Mouse (Mus musculus): ENCODE results near the gene Apbb1ip.

The Apbb1ip gene

DNA sequence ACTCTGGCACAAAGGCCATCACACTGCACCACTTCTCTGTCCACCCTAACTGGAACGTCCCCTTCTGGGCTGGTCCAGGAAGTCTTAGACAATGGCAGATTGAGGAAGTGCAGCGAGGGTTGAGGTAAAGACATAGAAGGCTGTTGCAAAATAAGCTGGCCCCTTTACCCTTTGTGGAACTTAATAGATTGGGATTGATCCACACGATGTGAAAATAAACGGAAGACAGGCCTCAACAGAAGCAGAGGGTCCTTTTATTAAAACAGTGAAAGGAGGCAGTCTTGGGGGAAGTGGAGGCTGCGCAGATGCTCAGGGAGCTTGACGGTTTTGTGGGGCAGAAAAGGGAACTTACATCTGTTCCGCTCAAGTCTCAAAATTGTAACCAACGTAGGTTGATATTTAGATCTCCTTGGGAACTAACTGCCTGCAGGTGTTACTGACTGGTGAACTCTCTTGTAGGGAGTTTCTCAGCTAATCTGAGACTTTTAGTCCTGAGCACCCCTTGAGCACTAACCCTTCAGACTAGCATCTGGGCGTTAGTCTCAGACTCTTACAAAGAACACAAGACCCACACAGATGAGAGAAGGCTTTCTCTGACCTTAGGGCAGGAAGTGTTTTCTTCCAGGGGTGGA, at the start of gene Apbb1ip:
TSS of gene Apbb1ip (plus strand) at position 546 of the 632 bp plus-strand sequence.
- DNase-seq = peak; percentile 79 to 80

DNA sequence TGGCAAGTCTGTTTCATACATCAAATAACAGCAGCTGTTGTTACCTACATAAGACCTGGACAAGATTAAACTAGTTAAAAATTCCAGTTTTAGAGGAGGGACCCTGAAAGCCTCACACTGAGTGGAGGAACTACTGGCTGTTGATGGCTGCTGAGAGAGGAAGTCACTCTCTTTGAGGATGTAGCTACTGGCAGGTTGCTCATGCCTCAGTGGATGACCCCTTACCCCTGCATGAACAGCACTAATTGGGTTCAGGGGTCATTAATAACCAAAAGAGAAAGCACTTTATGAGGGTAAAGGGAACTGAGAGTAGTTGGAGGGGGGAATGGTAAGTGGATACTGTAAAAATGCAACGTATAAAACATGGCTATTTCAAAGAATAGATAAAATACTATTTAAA, 46.8 kb upstream of the Apbb1ip start:
- peak; percentile 16 to 28 for DNase-seq

DNA sequence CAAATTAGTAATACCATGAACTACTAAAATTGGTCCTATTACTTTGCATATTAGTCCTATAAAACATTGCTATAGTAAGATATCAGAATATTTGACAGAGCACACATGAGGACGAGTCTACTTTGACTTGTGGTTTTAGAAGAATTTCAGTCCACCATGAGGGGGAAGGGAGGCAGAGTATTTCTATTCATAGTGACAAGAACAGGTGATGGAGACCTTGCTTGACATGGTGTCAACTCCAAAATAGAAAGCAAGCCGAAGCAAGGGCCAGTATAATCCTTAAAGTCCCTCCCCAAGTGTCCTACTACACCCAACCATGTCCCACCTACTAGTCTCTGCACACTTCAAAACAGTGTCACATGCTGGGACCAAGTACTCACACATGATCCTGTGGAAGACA, 37.8 kb upstream of the Apbb1ip start:
- no peak for DNase-seq

DNA sequence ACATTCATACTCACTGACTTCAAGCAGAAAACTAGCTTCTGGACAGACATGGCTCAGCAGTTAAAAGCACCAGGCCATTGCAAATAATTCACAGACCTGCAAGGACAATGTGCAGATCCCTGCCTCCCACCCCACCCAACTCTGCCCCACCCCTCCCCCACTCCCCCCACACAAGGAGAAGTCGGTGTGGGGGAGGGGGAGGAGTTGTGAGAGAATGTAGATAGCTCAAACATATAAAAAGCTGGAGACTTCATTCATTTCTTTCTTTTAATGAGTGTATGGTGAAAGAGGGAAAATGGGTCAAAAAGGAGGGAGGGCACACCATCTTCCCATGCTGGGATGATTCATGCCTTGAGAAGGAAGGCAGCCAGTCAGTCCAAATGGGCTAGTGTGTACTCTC, 34.5 kb upstream of the Apbb1ip start:
- no peak for DNase-seq

DNA sequence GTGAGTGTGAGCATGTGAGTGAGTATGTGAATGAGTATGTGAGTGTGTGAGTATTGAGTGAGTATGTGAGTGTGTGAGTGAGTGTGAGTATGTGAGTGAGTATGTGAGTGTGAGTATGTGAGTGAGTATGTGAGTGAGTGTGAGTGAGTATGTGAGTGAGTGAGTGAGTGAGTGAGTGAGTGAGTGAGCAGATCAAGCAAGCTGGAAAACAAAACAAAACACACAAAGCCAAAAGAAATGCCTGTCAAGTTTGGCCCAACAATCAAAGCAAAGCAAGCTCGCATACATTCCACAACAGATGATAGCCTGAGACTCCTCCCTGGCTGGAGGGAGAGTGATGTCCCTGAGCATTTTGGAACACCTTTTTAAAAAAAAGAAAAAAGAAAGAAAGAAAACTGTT, 33.5 kb upstream of the Apbb1ip start:
- no peak for DNase-seq

DNA sequence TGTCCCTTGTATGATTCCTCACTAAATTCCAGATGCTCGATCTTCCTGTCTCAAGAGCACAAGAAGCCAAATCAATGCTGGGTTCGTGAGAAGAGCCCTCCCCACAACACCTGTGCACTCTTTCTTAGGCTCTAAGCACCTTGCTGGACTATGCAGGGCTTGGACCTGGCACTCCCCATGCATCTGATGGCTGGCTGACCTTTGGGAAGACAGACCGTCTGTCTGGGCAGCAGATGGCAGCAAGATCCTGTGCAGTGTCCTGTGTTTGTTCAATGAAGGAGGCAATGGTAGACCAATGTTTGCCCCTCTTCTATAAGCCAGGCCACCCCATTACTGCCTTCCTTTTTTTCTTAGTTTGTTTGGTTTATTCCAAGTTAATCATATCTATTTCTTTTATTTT, 32.7 kb upstream of the Apbb1ip start:
- peak in 1 of 2 experiments; percentile 29 for DNase-seq

DNA sequence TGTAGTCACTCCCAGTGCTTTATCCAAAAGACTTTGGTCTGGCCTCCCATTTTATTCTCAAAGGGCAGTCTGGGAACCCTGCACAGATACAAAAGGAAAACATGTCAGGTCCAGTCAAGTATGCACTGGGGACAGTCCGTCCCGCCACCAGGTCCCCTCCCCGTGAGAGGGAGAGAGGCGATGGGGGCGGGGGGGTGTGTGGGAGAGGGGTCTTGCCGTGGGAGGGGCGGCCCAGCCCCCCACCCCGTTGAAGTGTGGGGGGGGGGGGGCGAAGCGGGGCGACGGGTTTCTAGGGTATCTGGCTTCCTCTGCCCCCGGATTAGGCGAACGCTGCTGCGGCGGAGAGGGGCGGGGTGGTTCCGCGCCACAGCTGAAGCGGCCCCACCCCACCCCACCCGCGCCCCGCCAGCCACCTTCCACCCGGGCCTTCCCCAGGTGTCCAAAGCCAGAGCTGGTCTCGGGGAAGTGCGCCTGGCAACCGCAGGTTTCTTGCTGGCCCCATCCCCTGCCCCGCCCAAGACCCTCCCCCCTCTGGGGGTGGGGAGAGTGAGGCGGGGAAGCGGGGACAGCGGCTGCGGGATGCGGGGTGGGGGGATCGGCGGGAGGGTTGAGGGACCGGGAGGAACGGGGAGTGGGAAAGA, 29.7 kb upstream of the Apbb1ip start:
- DNase-seq = peak; percentile 57 to 59

DNA sequence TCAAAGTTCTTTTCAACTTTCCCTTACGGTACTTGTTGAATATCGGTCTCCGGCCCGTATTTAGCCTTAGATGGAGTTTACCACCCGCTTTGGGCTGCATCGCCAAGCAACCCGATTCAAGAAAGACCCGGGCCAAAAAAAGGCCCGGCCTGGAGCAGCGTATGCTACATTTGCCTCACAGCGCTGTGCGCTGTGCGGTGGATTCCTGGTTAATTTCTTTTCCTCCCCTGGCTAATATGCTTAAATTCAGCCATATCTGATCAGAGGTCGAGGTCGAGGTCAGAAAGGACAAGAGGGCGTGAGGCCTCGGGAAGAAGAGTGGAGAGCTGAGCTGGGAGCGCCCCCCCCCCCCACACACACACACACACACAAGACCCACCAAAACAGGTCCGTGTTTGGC, 29.0 kb upstream of the Apbb1ip start:
- DNase-seq = peak in 1 of 2 experiments; percentile 28

DNA sequence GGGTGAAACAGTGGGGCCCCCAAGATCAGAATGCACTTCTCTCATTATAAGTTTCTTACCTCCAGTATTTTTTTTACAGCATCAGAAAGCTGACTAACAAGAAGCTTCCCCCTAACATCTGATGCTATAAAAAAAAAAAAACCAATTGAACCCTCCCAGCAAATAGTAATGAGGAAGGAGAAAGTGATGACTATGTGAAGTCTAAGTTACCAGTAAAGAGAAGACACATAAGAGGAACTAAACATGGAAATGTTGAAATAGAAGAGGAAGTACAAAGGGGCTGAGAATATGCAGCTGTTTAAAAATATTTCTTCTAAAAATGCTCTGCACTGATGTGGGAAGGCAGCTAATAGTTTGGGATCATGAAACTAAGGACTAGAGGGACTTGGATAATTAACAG, 27.1 kb upstream of the Apbb1ip start:
- DNase-seq = peak; percentile 28 to 33

DNA sequence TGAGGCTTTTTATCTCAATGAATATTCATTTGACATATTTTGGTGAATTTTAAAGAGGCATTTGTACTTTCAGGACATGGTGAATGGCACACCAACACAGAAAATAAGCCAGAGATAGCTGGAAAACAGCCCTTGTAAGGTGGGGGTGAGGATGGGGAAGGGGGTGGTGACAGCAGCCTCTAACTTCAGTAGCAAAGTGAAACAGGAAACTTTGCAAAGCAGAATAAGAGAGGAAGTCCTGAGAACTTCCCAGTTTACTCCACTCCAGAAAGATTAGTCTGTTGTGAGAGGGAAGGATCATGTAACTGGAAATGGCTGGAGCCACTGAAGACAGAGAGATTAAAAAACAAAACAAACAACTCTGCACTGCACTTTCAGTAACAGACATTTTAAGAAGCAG, 26.0 kb upstream of the Apbb1ip start:
- no peak for DNase-seq

DNA sequence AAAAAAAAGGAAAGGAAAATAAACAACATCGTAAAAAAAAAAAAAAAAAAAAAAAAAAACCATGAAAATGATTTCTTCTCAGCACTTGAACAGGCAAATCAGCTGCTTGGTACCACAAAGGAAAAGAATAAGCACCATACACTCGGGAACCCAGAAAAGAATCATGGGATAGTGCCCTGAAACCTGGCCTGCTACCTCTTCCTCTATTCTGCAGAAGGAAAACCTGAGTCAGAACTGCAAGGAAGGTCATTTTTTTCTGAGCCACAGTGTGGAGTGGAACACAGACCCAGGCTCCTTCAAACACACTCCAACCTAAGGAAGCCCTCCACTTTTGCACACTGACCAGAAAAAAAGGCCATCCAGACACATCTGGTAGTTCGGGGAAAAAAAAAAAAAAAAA, 24.1 kb upstream of the Apbb1ip start:
- DNase-seq = no peak

DNA sequence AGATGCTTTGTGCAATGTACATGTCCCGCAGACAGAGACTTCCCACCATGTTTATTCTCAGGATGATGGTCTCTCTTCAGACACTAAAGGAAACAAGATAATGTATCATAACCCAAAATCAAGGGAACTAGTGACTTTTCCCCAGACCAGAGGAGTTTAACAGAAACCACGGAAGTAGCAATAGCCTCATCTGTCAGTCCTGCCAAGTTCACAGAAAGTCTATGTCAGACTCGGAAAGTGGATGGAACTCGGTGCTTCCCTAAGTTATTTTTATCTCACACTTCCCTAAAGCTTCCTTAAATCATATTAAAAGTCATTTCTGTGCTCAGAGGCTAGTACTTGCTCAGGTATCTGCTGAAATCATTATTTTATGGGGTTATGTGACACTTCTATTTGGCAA, 21.4 kb upstream of the Apbb1ip start:
- no peak for DNase-seq

DNA sequence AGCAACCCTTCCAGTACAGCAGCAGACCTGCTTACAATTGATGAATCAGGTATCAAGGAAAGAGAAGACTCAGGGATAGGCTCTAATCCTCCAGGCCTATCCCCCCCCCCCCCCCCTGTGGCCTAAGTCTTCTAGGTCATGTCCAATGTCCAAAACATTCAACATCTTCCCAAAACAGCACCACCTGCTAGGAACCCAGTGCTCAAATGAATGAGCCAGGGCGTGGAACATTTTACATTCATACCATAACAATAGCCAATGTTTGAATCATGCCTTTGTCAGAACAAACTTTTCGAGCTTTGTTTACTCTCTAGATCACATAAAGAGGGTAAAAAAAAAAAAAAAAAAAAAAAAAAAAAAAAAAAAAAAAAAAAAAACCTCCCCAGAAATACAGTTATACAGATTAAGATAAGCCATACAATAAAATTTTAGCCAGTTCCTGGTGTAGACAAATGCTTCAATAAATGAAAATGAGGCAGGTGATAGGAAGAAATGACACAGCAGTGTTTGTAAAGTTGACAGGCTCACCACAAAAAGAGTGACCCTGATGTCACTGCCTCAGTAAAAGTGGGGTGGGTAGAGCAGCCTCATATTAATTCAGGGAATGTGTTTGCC, 20.3 kb upstream of the Apbb1ip start:
- DNase-seq = no peak

DNA sequence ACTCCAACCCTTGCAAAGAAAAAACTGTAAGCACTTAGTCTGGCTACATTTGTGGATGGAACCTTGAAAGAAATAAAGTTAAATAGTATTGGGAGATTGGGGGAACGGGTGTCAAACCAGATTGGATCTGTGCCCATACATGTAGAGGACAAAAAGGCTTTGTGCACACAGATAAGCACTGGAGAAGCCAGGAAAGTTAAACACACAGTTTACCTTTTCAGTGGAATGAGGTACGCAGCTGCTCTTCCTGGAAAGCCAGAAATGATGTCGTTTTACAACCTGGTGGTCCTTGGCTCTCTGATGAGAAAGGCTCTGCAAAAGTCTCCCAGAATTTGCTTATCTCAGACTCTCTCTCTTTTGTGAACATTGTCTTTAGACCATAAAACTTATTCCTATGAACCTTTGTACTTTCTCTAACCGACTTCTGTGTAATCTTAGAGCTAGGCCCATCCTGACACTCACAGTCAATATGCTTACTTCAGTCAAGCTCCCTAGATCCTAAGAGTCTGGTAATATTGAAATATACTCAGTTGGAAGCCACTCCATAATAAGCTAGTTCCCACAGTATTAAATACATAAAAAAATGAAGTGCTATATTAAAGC, 19.6 kb upstream of the Apbb1ip start:
- no peak for DNase-seq

DNA sequence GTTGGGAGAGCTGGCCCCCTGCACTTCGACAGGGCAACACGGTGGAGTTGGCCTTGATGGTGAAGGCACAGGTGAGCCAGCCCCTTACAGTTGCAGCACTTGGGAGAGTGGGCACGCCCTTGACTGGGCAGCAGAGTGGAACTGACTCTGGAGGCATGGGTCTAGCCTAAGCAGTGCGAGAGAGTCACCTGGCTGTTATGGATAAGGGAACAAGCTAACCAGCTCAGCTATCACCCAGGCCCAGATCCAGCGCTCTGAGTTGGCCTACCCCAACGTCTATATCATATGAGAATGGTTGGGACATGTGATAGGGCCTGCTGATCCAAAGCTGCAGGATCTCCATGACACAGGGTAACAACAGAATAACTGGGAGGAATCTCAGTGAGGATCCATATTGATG, 18.3 kb upstream of the Apbb1ip start:
- no peak for DNase-seq

DNA sequence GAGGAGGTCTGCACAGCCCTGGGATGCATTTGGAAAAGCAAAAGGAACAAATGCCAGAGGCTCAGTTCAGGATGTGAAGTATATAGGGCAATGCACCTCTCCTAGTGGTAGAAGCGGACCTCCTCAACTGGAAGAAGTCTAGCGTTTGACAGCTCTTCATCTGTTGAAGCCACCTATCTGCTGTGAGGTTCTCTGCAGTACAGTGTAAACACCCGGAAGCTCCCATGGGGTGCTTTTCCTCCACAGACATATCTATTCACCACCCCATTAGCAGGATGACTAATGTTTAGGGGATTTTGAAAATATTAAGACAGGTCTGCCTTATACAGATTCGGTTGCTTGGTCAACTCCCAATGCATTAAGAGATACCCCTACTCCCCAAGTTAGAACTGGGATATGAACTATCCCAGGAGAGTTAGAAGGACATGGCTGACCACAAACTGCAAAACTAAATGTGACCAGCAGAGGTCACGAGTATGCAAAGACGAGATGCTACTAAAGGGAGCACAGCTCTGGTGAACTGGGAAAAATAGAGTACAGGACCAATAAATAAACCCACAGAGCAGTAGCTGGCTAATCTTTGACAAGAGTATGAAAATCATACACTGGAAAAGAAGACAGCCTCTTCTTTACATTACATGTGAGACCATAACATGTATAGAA, 15.5 kb upstream of the Apbb1ip start:
- DNase-seq = peak; percentile 75 to 76

DNA sequence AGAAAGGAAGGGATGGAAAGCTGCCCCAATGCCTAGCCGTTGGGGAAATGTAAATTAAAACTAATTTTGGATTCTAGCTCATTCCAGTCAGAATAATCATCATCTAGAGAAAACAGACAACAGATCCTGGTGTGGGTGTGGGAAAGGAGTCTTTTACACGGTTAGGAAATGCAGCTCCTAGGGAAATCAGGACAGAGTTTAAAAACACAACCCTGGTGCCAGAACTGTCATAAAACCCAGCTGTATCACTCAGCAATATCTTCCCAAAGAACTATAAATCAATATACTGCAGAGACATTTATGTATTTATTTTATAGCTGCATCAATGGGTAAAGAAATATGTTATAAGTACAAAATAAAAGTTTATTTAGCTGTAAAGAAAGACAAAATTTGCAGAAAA, 13.4 kb upstream of the Apbb1ip start:
- DNase-seq = no peak

DNA sequence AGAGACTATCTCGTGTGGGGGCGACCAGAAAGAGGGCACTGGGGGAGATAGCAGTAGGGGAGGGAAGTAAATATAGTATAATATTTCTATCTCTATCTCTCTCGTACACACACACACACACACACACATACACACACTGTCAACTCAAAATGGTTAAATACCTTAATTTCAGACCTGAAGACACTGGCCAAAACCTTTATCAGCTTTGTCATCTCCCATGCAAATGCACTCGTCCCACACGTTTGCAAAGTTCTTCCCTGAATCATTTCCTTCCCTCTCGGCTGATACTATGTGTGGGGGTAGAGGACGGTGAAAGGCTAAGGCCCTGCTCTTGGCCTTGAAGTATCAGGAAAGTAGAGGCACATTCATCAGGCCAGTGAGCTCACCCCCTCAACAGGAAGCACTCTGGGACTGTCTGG, 12.8 kb upstream of the Apbb1ip start:
- DNase-seq = no peak

DNA sequence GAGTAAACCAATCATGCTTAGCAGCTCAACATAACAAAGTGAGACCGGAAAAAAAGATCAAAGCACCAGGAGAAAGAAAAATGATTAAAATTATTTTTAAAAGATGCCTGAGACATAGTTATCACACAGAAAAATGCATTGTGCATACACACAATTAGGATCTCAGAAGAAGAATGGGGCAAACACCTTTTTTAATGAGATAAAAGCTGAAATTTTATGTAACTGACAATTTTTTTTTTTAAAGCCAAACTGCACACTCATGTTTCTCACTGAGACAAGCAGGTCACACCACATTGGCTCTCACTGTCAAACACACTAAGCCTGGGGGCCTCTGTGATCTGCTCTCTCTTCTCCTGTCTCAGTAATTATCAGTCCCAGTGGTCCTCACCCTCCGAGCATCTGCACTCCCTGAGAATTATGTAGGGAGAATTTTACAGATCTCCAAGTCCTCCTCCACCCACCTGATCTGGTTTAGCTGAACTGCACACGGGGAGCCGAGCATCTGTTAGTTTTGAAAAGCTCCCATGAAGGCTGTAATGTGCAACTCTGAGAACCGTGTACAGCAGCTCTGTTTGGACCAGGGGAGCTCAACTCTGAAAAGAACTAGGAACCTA, 9.0 kb upstream of the Apbb1ip start:
- DNase-seq = no peak

DNA sequence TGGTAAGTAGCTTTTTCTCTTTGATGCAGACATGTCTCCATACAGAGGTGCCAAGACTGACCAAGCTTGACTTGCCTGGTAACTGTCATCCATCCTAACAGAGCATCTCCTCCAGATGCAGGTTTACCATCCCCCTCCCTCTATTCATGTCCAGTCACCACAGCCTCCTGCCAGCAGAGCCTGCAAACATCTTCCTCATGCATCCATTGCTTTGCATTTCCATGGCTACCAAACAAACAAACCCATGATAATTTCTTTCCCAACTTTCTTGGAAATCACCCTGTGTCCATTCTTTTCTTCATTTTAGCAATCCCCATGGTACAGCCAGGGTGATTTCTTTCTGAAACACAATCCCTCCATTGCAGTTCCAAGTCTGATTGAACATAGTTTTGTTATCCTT, 2.6 kb upstream of the Apbb1ip start:
- DNase-seq = no peak

DNA sequence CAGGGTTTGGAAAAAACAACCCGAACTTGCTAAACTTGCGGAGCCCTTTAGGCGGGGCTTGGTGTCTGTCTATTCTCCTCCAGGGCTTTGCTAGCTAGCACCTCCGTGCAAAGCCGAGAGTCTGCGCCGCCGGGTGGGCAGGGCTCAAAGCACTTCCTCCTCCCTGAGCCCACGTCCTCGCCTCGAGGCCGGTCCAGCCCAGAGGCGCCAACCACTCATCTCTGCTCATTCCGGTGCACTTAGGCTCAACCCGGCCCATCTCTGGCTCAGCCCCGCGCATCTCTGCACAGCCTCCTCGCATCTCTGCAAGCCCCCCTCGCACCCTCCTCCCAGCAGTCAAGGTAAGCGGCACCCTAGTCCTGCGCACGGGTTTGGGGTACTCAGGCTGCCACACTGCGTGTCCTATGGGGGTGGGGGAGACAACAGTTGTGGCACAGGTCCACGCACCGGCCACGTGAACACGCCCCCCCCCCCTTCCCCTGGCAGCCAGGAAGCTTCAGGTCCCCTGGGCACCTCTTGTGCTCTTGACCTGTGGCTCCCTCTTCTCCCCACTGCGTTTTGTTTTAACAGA, 372 bp downstream of the Apbb1ip start:
- peak; percentile 88 to 89 for DNase-seq

DNA sequence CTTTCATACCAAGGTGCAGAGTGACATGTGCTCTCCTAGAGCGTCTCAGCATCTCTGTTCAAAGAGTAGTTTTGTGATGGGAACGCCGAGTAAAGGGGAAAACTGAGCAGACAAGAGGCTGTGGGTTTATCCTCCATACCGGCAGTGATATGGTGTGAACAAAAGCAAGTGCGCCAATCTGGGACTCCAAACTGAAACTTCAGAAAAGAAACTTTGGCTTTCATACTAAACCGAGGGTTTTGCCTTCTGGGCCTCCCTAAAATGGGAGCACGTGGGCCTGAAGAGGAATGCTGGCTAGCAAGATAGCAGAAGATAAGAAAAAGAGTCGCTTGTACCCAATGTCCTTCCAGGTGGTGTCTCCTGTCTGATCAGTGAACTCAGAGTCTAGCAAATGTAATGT, 1.3 kb downstream of the Apbb1ip start:
- DNase-seq = peak; percentile 25 to 36

DNA sequence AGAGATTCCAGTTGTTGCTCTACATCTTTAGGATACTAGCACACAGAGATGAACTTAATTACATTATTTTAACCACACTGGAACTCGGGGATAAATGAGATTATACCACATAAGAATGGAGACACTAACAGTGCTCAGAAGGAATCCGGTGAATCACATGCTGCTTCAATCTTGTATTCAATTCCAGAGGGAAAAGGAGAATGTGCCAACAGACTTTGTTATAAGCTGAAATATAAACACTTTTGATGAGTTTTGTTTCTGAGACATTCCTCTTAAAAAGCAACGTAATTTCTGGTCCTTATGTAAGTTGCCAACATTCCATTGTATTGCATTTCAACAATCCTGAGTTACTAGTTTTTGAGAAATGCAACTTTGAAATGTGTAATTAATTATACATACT, 1.8 kb downstream of the Apbb1ip start:
- DNase-seq = no peak
